ENCODE assay signal across 22 mouse cellular contexts in the genomic region with DNA sequence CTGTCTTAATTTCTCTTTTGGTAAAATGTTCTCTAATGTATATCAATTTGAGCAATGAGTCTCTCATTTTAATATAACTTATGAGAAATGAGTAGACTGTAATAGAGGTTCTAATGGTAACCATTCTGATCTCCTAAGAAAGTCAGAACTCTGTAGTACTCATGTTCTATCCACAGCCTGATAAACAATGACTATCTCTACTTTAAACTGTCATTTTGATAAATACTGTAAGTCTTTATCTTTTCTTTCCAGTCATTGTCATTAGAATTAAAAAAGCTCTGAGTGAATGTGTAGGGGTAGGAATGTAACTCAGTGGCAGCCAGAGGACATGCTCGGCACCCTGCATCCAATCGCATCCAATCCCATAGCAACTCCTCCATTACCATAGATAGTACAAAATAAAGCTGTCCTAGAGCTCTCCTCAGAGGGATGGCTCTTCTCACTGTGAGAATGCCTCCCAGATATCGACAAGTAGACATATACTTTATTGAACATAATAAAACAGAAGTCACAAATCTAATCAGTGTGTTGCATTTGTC. TPM values are rescaled to one million over a fixed set of nuclear protein-coding genes. Genes with fewer than 3 reads are reported as not detected.
"Had no signal": no experiment of that assay in that cellular context is flagged by ENCODE, and none has a peak within 500 bp of the region (broad histone marks: within the 10 kb centered on the region; RNA-seq: fewer than 3 reads in every experiment).

No protein-coding gene starts in this region.

- H3K4me3 ChIP-seq: midbrain, embryonic 13.5 days; midbrain, embryonic 15.5 days; neural tube, embryonic 12.5 days; stomach, embryonic 15.5 days had no signal

- H3K27ac ChIP-seq: midbrain, embryonic 13.5 days; midbrain, embryonic 15.5 days; neural tube, embryonic 12.5 days; stomach, embryonic 15.5 days; stomach, postnatal 0 days had no signal

- H3K4me1 ChIP-seq: midbrain, embryonic 15.5 days; neural tube, embryonic 12.5 days; stomach, embryonic 15.5 days had no signal

- DNase-seq: lung, embryonic 14.5 days; lung, postnatal 10 days; lung, postnatal 4 days; right cerebral cortex, postnatal 14 days; thymus, adult 2 months; thymus, postnatal 25 days; thymus, postnatal 4 days had no signal

- ATAC-seq: midbrain, embryonic 13.5 days; midbrain, embryonic 15.5 days had no signal

- H3K4me2 ChIP-seq: lung, embryonic 14.5 days; midbrain, embryonic 11.5 days; midbrain, embryonic 13.5 days; midbrain, embryonic 15.5 days; neural tube, embryonic 12.5 days; stomach, embryonic 15.5 days had no signal

- H3K27me3 ChIP-seq: midbrain, embryonic 13.5 days; midbrain, embryonic 15.5 days; neural tube, embryonic 12.5 days; stomach, embryonic 15.5 days had no signal

- H3K9ac ChIP-seq: lung, embryonic 14.5 days; midbrain, embryonic 13.5 days; midbrain, embryonic 15.5 days; neural tube, embryonic 12.5 days; stomach, embryonic 15.5 days had no signal

- H3K36me3 ChIP-seq: midbrain, embryonic 15.5 days had no signal

- H3K9me3 ChIP-seq: midbrain, embryonic 13.5 days; midbrain, embryonic 15.5 days; neural tube, embryonic 12.5 days; stomach, embryonic 15.5 days had no signal

RNA-seq across cellular contexts. Expression of a gene that starts 44.0 kb away (rescaled TPM):
- total RNA-seq: megakaryocyte, adult 5-6 weeks; midbrain, postnatal 0 days; monocyte, adult 5-6 weeks; neutrophil, adult 5-6 weeks had no signal
- polyA plus RNA-seq: lung, embryonic 14.5 days; lung, embryonic 16.5 days; midbrain, embryonic 11.5 days; midbrain, embryonic 13.5 days; midbrain, embryonic 15.5 days; midbrain, postnatal 0 days; neural tube, embryonic 12.5 days; neural tube, embryonic 14.5 days; spleen, adult 2 months; stomach, embryonic 15.5 days; stomach, postnatal 0 days; testis, adult 2 months; thymus, adult 2 months; urinary bladder, adult 2 months had no signal
